Mouse (Mus musculus) liver, adult 10 weeks (tissue): ENCODE data around the gene Srp14. TPM values are rescaled to one million over a fixed set of nuclear protein-coding genes. Genes with fewer than 3 reads are reported as not detected.

ENCODE experiments used
- polyA plus RNA-seq: library from polyadenylated mRNA; stranded (reverse); fragments of 350-450 nt; fragmentation: Illumina TruSeq; extraction: RNeasy Lipid Tissue Mini Kit (QIAGEN cat#74804); gene quantifications from one replicate; pipeline ENCODE4 v1.2.3, GENCODE M21; 2014; ENCODE audit warnings: low read depth, low replicate concordance

Gene Srp14
- 58.7 TPM for polyA plus RNA-seq

GRCm38 (mm10) chr2:118479550-118479909, at the start of gene Srp14:
Gene Srp14, minus strand, starts transcription at chr2:118479711.

Other genes starting within 250 kb of the Srp14 start
- not detected for gene Fsip1, start 222.7 kb downstream of the Srp14 start, polyA plus RNA-seq
- gene Gpr176, start 106.3 kb downstream of the Srp14 start, polyA plus RNA-seq: not detected
- gene Eif2ak4, start 91.1 kb downstream of the Srp14 start, polyA plus RNA-seq: 5.1 TPM
- 2.2 TPM for gene Bmf, start 70.0 kb upstream of the Srp14 start, polyA plus RNA-seq
- gene Bub1b, start 118.5 kb upstream of the Srp14 start, polyA plus RNA-seq: not detected
- not detected for gene Pak6, start 183.6 kb upstream of the Srp14 start, polyA plus RNA-seq
- not detected for gene Ankrd63, start 224.3 kb upstream of the Srp14 start, polyA plus RNA-seq
- 0.24 TPM for gene Plcb2, start 248.7 kb upstream of the Srp14 start, polyA plus RNA-seq